Mouse (Mus musculus): ENCODE data around the gene Gp5.

DNA sequence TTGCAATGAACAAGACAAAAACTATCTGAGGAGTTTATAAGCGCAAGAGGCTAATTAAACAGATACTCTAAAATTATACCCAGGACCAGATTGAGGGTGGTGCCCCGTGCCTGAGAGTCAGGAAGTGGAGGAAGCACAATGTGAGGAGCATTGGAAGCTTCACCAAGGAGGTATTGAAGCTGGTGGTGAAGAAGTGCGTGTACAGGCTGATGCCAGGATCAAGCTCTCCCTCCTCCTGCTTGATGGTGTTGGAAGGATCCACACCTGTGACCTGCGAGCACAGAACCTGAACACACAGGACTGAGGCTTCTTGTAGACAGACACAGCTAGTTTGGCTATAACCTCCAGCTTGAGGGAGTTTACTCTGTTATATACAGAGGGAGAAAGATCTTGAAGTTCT is 4.5 kb downstream of the Gp5 start:
- TF ChIP-seq EP300 (IDR thresholded peaks at IDR 0.05; ENCODE audit: insufficient read depth, low read depth, low read length) (no peak), CTCF (IDR thresholded peaks at IDR 0.05) (no peak)
